In the genomic region with DNA sequence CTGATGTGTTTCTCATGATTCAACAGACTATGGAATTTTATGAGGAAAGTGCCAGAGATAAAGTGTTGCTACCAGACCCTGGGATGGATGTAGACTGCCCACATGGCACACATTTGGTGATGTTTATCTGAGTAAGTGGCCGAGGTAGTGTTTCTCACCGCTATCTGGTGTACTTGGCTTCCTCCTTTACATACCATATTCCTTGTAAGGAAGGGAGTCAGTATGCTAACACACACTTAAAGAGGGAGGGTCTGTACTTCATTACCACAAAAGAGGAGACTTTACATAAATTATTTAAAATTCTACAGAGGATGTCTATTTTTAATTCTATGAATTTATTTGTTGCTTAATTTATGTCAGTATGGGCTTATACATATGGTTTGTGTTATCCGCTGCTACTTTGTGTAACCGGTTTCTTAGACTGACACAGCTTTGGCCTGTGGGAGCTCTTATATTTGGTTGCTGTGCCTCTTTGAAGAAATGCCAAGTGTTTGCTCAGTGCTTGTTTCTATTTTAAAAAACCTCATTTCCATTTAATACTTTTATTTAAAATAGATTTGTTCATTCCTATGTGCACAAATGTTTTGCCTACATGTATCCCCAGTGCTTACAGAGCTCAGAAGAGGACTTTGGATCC, we compare ENCODE assay signal across 25 mouse cellular contexts.
DNase-seq lines count a peak whose midpoint lies in the region; ATAC-seq and TF ChIP-seq lines count a peak whose summit lies in the region.
"Had no signal": no experiment of that assay in that cellular context is flagged by ENCODE, and none has a peak within 500 bp of the region (broad histone marks: within the 10 kb centered on the region; RNA-seq: fewer than 3 reads in every experiment).

No protein-coding gene starts in this region.

- DNase-seq in embryonic facial prominence, embryonic 11.5 days (ENCODE audit: low spot score): peak; percentile 13
- DNase-seq in embryonic facial prominence, embryonic 10.5 days (ENCODE audit: low spot score): no peak
- DNase-seq in lung, embryonic 14.5 days: peak; percentile 62
- no peak for DNase-seq in lung, adult 18-20 months
- peak; percentile 15 for DNase-seq in lung, postnatal 0 days (ENCODE audit: low spot score)
- no peak for DNase-seq in lung, adult 2 months
- no peak for DNase-seq in frontal cortex, adult 2 months (ENCODE audit: extremely low spot score in 1 of 2, low spot score in 1 of 2)
- DNase-seq: adrenal gland, adult 8-10 months; adrenal gland, postnatal 25 days; cerebellum, adult 18-20 months; cerebellum, adult 9-10 months; cerebellum, postnatal 25 days; gastrocnemius, postnatal 25 days; heart, adult 18-20 months; heart, postnatal 10 days; heart, postnatal 36 days had no signal

- H3K36me3 ChIP-seq in embryonic facial prominence, embryonic 11.5 days (replicated peaks; ENCODE audit: control insufficient read depth, insufficient read depth, low read depth, low read length): no peaks in the 10 kb centered on the region
- no peaks in the 10 kb centered on the region for H3K36me3 ChIP-seq in embryonic facial prominence, embryonic 10.5 days (replicated peaks)
- no peaks in the 10 kb centered on the region for H3K36me3 ChIP-seq in lung, embryonic 14.5 days (ENCODE audit: insufficient read depth)
- no peaks in the 10 kb centered on the region for H3K36me3 ChIP-seq in lung, postnatal 0 days (ENCODE audit: insufficient read depth, low read length)
- no peaks in the 10 kb centered on the region for H3K36me3 ChIP-seq in embryonic facial prominence, embryonic 15.5 days
- H3K36me3 ChIP-seq: heart, embryonic 12.5 days; heart, embryonic 15.5 days; hindbrain, embryonic 10.5 days; hindbrain, embryonic 13.5 days; intestine, embryonic 15.5 days had no signal

- TF ChIP-seq CTCF in lung, embryonic 14.5 days (IDR thresholded peaks at IDR 0.05; ENCODE audit: low read depth): no peak
- TF ChIP-seq CTCF in lung, postnatal 0 days (IDR thresholded peaks at IDR 0.05): no peak
- no peak for TF ChIP-seq CTCF in lung, adult 2 months (IDR thresholded peaks at IDR 0.05; ENCODE audit: insufficient read depth, low read length)

- WGBS in embryonic facial prominence, embryonic 11.5 days: 54% methylated on average over 4 of the region's 4 CpGs
- WGBS in embryonic facial prominence, embryonic 10.5 days: 71% methylated on average over 4 of the region's 4 CpGs
- WGBS in lung, embryonic 14.5 days: 47% methylated on average over 4 of the region's 4 CpGs
- WGBS in lung, postnatal 0 days: 35% methylated on average over 4 of the region's 4 CpGs
- WGBS in lung, adult 2 months: 52% methylated on average over 4 of the region's 4 CpGs
- WGBS in embryonic facial prominence, embryonic 15.5 days: 33% methylated on average over 4 of the region's 4 CpGs

- TF ChIP-seq EP300 in lung, postnatal 0 days (IDR thresholded peaks at IDR 0.05): no peak

- H3K9ac ChIP-seq in embryonic facial prominence, embryonic 11.5 days (replicated peaks; ENCODE audit: low read length): no peak overlapping the region
- no peak overlapping the region for H3K9ac ChIP-seq in lung, embryonic 14.5 days
- no peak overlapping the region for H3K9ac ChIP-seq in lung, postnatal 0 days (replicated peaks; ENCODE audit: low read depth)
- no peak overlapping the region for H3K9ac ChIP-seq in embryonic facial prominence, embryonic 15.5 days
- H3K9ac ChIP-seq: heart, embryonic 12.5 days; heart, embryonic 15.5 days; hindbrain, embryonic 13.5 days; intestine, embryonic 15.5 days had no signal

- peak; percentile 29; the same call in 1 of the 2 replicates for ATAC-seq in embryonic facial prominence, embryonic 11.5 days (replicated peaks; ENCODE audit: insufficient number of reproducible peaks, low FRiP score, low TSS enrichment, low read depth)
- peak; percentile 70 for ATAC-seq in lung, embryonic 14.5 days (ENCODE audit: insufficient read depth)
- no peak for ATAC-seq in lung, postnatal 0 days
- peak; percentile 78 for ATAC-seq in embryonic facial prominence, embryonic 15.5 days (ENCODE audit: insufficient number of reproducible peaks, low FRiP score, low TSS enrichment, low read depth)
- ATAC-seq: activated CD4-positive, CD25-positive, alpha-beta regulatory T cell, adult 4 months; forebrain, embryonic 14.5 days; hindbrain, embryonic 16.5 days; intestine, embryonic 15.5 days had no signal

- no peak for TF ChIP-seq POLR2A in lung, adult 2 months (IDR thresholded peaks at IDR 0.05; ENCODE audit: borderline replicate concordance, extremely low read depth, low read depth, low read length)

- no peak overlapping the region for H3K4me3 ChIP-seq in embryonic facial prominence, embryonic 11.5 days (ENCODE audit: low read depth, low read length)
- H3K4me3 ChIP-seq in embryonic facial prominence, embryonic 10.5 days: no peak overlapping the region
- no peak overlapping the region for H3K4me3 ChIP-seq in lung, embryonic 14.5 days (ENCODE audit: low read depth, low read length)
- H3K4me3 ChIP-seq in lung, postnatal 0 days (ENCODE audit: low read depth, low read length): no peak overlapping the region
- no peak overlapping the region for H3K4me3 ChIP-seq in lung, adult 2 months (replicated peaks; ENCODE audit: extremely low read depth, low read depth, low read length)
- H3K4me3 ChIP-seq in embryonic facial prominence, embryonic 15.5 days (replicated peaks): no peak overlapping the region
- H3K4me3 ChIP-seq: heart, embryonic 12.5 days; heart, embryonic 15.5 days; hindbrain, embryonic 10.5 days; hindbrain, embryonic 13.5 days; intestine, embryonic 15.5 days had no signal

- no peaks in the 10 kb centered on the region for H3K4me1 ChIP-seq in embryonic facial prominence, embryonic 11.5 days (ENCODE audit: control insufficient read depth, insufficient read depth, low read length)
- no peaks in the 10 kb centered on the region for H3K4me1 ChIP-seq in embryonic facial prominence, embryonic 10.5 days
- no peaks in the 10 kb centered on the region for H3K4me1 ChIP-seq in lung, embryonic 14.5 days (ENCODE audit: insufficient read depth)
- no peaks in the 10 kb centered on the region for H3K4me1 ChIP-seq in lung, postnatal 0 days (ENCODE audit: insufficient read depth, low read depth, low read length)
- no peaks in the 10 kb centered on the region for H3K4me1 ChIP-seq in lung, adult 2 months (ENCODE audit: control insufficient read depth, insufficient read depth, low read length)
- H3K4me1 ChIP-seq in embryonic facial prominence, embryonic 15.5 days: no peaks in the 10 kb centered on the region
- H3K4me1 ChIP-seq: heart, embryonic 12.5 days; heart, embryonic 15.5 days; hindbrain, embryonic 10.5 days; hindbrain, embryonic 13.5 days; intestine, embryonic 15.5 days had no signal

- H3K4me2 ChIP-seq in embryonic facial prominence, embryonic 11.5 days (ENCODE audit: low read depth, low read length): no peak overlapping the region
- no peak overlapping the region for H3K4me2 ChIP-seq in lung, embryonic 14.5 days
- H3K4me2 ChIP-seq in lung, postnatal 0 days (replicated peaks; ENCODE audit: low read depth, low read length): no peak overlapping the region
- no peak overlapping the region for H3K4me2 ChIP-seq in embryonic facial prominence, embryonic 15.5 days (replicated peaks)
- H3K4me2 ChIP-seq: heart, embryonic 12.5 days; heart, embryonic 15.5 days; hindbrain, embryonic 13.5 days; intestine, embryonic 15.5 days had no signal

- no peaks in the 10 kb centered on the region for H3K9me3 ChIP-seq in embryonic facial prominence, embryonic 11.5 days (replicated peaks; ENCODE audit: control insufficient read depth, low read length)
- no peaks in the 10 kb centered on the region for H3K9me3 ChIP-seq in embryonic facial prominence, embryonic 10.5 days
- H3K9me3 ChIP-seq in lung, embryonic 14.5 days (ENCODE audit: low read depth, low read length): no peaks in the 10 kb centered on the region
- no peaks in the 10 kb centered on the region for H3K9me3 ChIP-seq in lung, postnatal 0 days (ENCODE audit: low read length)
- H3K9me3 ChIP-seq in embryonic facial prominence, embryonic 15.5 days (replicated peaks): no peaks in the 10 kb centered on the region
- H3K9me3 ChIP-seq: heart, embryonic 12.5 days; heart, embryonic 15.5 days; hindbrain, embryonic 10.5 days; hindbrain, embryonic 13.5 days; intestine, embryonic 15.5 days had no signal

- no peak overlapping the region for H3K27ac ChIP-seq in embryonic facial prominence, embryonic 11.5 days (replicated peaks; ENCODE audit: low read depth, low read length)
- H3K27ac ChIP-seq in embryonic facial prominence, embryonic 10.5 days (replicated peaks): no peak overlapping the region
- H3K27ac ChIP-seq in lung, embryonic 14.5 days (ENCODE audit: low read depth): no peak overlapping the region
- no peak overlapping the region for H3K27ac ChIP-seq in lung, postnatal 0 days (ENCODE audit: low read length)
- 0 out of 2 replicates have a peak overlapping the region, but pooled peaks have one; percentile 17 for H3K27ac ChIP-seq in embryonic facial prominence, embryonic 15.5 days (replicated peaks)
- H3K27ac ChIP-seq: heart, embryonic 15.5 days; hindbrain, embryonic 10.5 days; hindbrain, embryonic 13.5 days; intestine, embryonic 15.5 days had no signal

- no peaks in the 10 kb centered on the region for H3K27me3 ChIP-seq in embryonic facial prominence, embryonic 11.5 days (ENCODE audit: control insufficient read depth, insufficient read depth, low read length)
- no peaks in the 10 kb centered on the region for H3K27me3 ChIP-seq in embryonic facial prominence, embryonic 10.5 days (replicated peaks; ENCODE audit: low read depth, poor library complexity, severe bottlenecking)
- no peaks in the 10 kb centered on the region for H3K27me3 ChIP-seq in lung, embryonic 14.5 days (ENCODE audit: insufficient read depth, low read length)
- no peaks in the 10 kb centered on the region for H3K27me3 ChIP-seq in lung, postnatal 0 days (replicated peaks; ENCODE audit: insufficient read depth, low read length)
- no peaks in the 10 kb centered on the region for H3K27me3 ChIP-seq in embryonic facial prominence, embryonic 15.5 days
- H3K27me3 ChIP-seq: heart, embryonic 12.5 days; heart, embryonic 15.5 days; hindbrain, embryonic 13.5 days; intestine, embryonic 15.5 days had no signal

Comparison
In these comparisons a context has a peak if more than half of its experiments do, and no peak if none do; other contexts are left out.
1. DNase-seq: peak in embryonic facial prominence, embryonic 11.5 days (single experiment), lung, embryonic 14.5 days (single experiment) and lung, postnatal 0 days (single experiment); none in embryonic facial prominence, embryonic 10.5 days (single experiment), lung, adult 18-20 months (0 of 2), lung, adult 2 months (single experiment) and frontal cortex, adult 2 months (0 of 2).